ENCODE assay signal across 18 mouse cellular contexts in the genomic region with DNA sequence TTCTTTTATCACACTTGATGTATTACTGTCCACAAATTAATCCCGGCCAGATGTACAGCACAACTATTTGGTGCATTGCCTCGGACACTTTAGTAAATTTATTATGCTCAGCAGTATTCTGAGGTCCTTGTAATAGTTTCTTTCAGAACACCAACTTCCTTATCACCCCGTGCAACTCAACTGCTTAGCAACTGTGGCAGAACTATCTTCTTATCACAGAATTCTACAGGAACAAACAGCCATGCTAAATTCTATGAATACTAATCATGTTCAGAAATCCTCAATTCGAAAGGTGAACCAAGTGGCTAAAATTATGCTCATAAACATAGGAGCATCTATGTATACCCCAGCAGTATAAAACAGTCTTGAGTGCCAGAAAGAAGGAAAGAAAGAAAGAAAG. TPM values are rescaled to one million over a fixed set of nuclear protein-coding genes. Genes with fewer than 3 reads are reported as not detected.
A peak's percentile ranks its signal among the peaks of the same experiment; 100 is the strongest.
DNase-seq lines count a peak whose midpoint lies in the region; ATAC-seq and TF ChIP-seq lines count a peak whose summit lies in the region.
"Had no signal": no experiment of that assay in that cellular context is flagged by ENCODE, and none has a peak within 500 bp of the region (broad histone marks: within the 10 kb centered on the region; RNA-seq: fewer than 3 reads in every experiment).

No protein-coding gene starts in this region.

- H3K36me3 ChIP-seq in hindbrain, embryonic 14.5 days (replicated peaks; ENCODE audit: control insufficient read depth, insufficient read depth), result no peaks in the 10 kb centered on the region
- H3K36me3 ChIP-seq in hindbrain, embryonic 12.5 days, result no peaks in the 10 kb centered on the region
- H3K36me3 ChIP-seq in G1E (replicated peaks), result no peaks in the 10 kb centered on the region
- no peaks in the 10 kb centered on the region for H3K36me3 ChIP-seq in liver, embryonic 14.5 days (replicated peaks; ENCODE audit: control insufficient read depth, insufficient read depth, low read depth)
- no peaks in the 10 kb centered on the region for H3K36me3 ChIP-seq in lung, postnatal 0 days (ENCODE audit: insufficient read depth, low read length)
- H3K36me3 ChIP-seq: limb, embryonic 10.5 days; lung, embryonic 15.5 days; midbrain, embryonic 12.5 days had no signal

- no peak overlapping the region for H3K27ac ChIP-seq in hindbrain, embryonic 14.5 days
- H3K27ac ChIP-seq in hindbrain, embryonic 12.5 days, result no peak overlapping the region
- H3K27ac ChIP-seq in liver, embryonic 14.5 days, result no peak overlapping the region
- H3K27ac ChIP-seq in lung, postnatal 0 days (ENCODE audit: low read length), result no peak overlapping the region
- H3K27ac ChIP-seq: heart, adult 2 months; limb, embryonic 10.5 days; lung, embryonic 15.5 days; midbrain, embryonic 12.5 days had no signal

- H3K4me2 ChIP-seq in hindbrain, embryonic 14.5 days (replicated peaks), result peak overlapping the region; percentile 55
- H3K4me2 ChIP-seq in hindbrain, embryonic 12.5 days (replicated peaks), result no peak overlapping the region
- H3K4me2 ChIP-seq in liver, embryonic 14.5 days (ENCODE audit: low read depth), result peak overlapping the region; percentile 91
- H3K4me2 ChIP-seq in lung, postnatal 0 days (replicated peaks; ENCODE audit: low read depth, low read length), result no peak overlapping the region
- H3K4me2 ChIP-seq: midbrain, embryonic 12.5 days had no signal

- ATAC-seq in hindbrain, embryonic 14.5 days (ENCODE audit: low FRiP score), result no peak
- no peak for ATAC-seq in hindbrain, embryonic 12.5 days (ENCODE audit: low FRiP score)
- peak; percentile 62 for ATAC-seq in G1E (ENCODE audit: extremely low read depth, insufficient number of reproducible peaks, low FRiP score, poor library complexity, severe bottlenecking)
- peak; percentile 44; the same call in 1 of the 2 replicates for ATAC-seq in liver, embryonic 14.5 days (ENCODE audit: insufficient read depth)
- ATAC-seq in granulocyte monocyte progenitor cell, adult 5-6 weeks (replicated peaks; ENCODE audit: poor library complexity, severe bottlenecking), result no peak
- no peak for ATAC-seq in lung, postnatal 0 days
- ATAC-seq: CD4-positive, CD25-positive, alpha-beta regulatory T cell, adult 4 months; intestine, embryonic 16.5 days had no signal

- WGBS in hindbrain, embryonic 14.5 days, result 77% methylated on average over 4 of the region's 4 CpGs
- 90% methylated on average over 4 of the region's 4 CpGs for whole genome bisulfite sequencing in hindbrain, embryonic 12.5 days
- 27% methylated on average over 4 of the region's 4 CpGs for WGBS in liver, embryonic 14.5 days (ENCODE audit: insufficient replicate concordance)
- WGBS in lung, postnatal 0 days, result 59% methylated on average over 4 of the region's 4 CpGs

- peak; percentile 59 for TF ChIP-seq EP300 in liver, embryonic 14.5 days (IDR thresholded peaks at IDR 0.05; ENCODE audit: low read depth)
- TF ChIP-seq EP300 in lung, postnatal 0 days (IDR thresholded peaks at IDR 0.05), result no peak

- no peak overlapping the region for H3K9ac ChIP-seq in hindbrain, embryonic 14.5 days
- H3K9ac ChIP-seq in hindbrain, embryonic 12.5 days, result no peak overlapping the region
- H3K9ac ChIP-seq in liver, embryonic 14.5 days (replicated peaks), result no peak overlapping the region; the same call in 1 of the 2 replicates
- H3K9ac ChIP-seq in lung, postnatal 0 days (replicated peaks; ENCODE audit: low read depth), result no peak overlapping the region
- H3K9ac ChIP-seq: lung, embryonic 15.5 days; midbrain, embryonic 12.5 days had no signal

- H3K4me3 ChIP-seq in hindbrain, embryonic 14.5 days (replicated peaks; ENCODE audit: low read length), result peak overlapping the region; percentile 69
- H3K4me3 ChIP-seq in hindbrain, embryonic 12.5 days, result no peak overlapping the region
- H3K4me3 ChIP-seq in G1E (ENCODE audit: low read depth, low read length), result no peak overlapping the region; the same call in 1 of the 2 replicates
- no peak overlapping the region for H3K4me3 ChIP-seq in liver, embryonic 14.5 days (ENCODE audit: insufficient read depth in 1 of 2, low read depth in 2 of 2, low read length in 2 of 2)
- no peak overlapping the region for H3K4me3 ChIP-seq in lung, postnatal 0 days (ENCODE audit: low read depth, low read length)
- H3K4me3 ChIP-seq: heart, adult 2 months; limb, embryonic 10.5 days; lung, embryonic 15.5 days had no signal

- 0 out of 2 replicates have a peak, but pooled peaks cover 3% of the 10 kb centered on the region for H3K4me1 ChIP-seq in hindbrain, embryonic 14.5 days (replicated peaks; ENCODE audit: control insufficient read depth, insufficient read depth, low read length)
- no peaks in the 10 kb centered on the region for H3K4me1 ChIP-seq in hindbrain, embryonic 12.5 days
- H3K4me1 ChIP-seq in G1E (ENCODE audit: insufficient read depth, low read depth, low read length), result peaks cover 25% of the 10 kb centered on the region
- peaks cover 0 to 12% of the 10 kb centered on the region in 2 experiments; a peak in 3 of 4 replicates for H3K4me1 ChIP-seq in liver, embryonic 14.5 days (replicated peaks; ENCODE audit: control insufficient read depth in 2 of 2, insufficient read depth in 2 of 2, low read length in 1 of 2)
- H3K4me1 ChIP-seq in lung, postnatal 0 days (ENCODE audit: insufficient read depth, low read depth, low read length), result no peaks in the 10 kb centered on the region
- H3K4me1 ChIP-seq: limb, embryonic 10.5 days; lung, embryonic 15.5 days; midbrain, embryonic 12.5 days had no signal

- DNase-seq in hindbrain, embryonic 14.5 days (ENCODE audit: low spot score), result no peak
- DNase-seq in G1E (ENCODE audit: low spot score) (no peak), MEL-GATA-1-ER (ENCODE audit: extremely low read depth, low read depth) (peak; percentile 63)
- DNase-seq in liver, embryonic 14.5 days (ENCODE audit: low read depth in 3 of 3, low spot score in 3 of 3), result no peak
- no peak for DNase-seq in lung, postnatal 0 days (ENCODE audit: low spot score)
- no peak for DNase-seq in lung, postnatal 4 days
- DNase-seq: cerebellum, adult 9-10 months; heart, adult 2 months; heart, postnatal 10 days; kidney, postnatal 25 days; thymus, postnatal 4 days had no signal

- no peaks in the 10 kb centered on the region for H3K9me3 ChIP-seq in hindbrain, embryonic 14.5 days (ENCODE audit: control insufficient read depth, low read length)
- no peaks in the 10 kb centered on the region for H3K9me3 ChIP-seq in hindbrain, embryonic 12.5 days (replicated peaks)
- no peaks in the 10 kb centered on the region for H3K9me3 ChIP-seq in G1E (replicated peaks)
- H3K9me3 ChIP-seq in liver, embryonic 14.5 days (ENCODE audit: control insufficient read depth, low read length), result no peaks in the 10 kb centered on the region
- H3K9me3 ChIP-seq in lung, postnatal 0 days (ENCODE audit: low read length), result no peaks in the 10 kb centered on the region
- H3K9me3 ChIP-seq: limb, embryonic 10.5 days; lung, embryonic 15.5 days; midbrain, embryonic 12.5 days had no signal

- TF ChIP-seq CTCF in G1E (IDR thresholded peaks at IDR 0.05; ENCODE audit: low read depth, low read length), result no peak
- TF ChIP-seq CTCF in liver, embryonic 14.5 days (IDR thresholded peaks at IDR 0.05; ENCODE audit: low read depth), result no peak
- TF ChIP-seq CTCF in lung, postnatal 0 days (IDR thresholded peaks at IDR 0.05), result no peak

- peaks cover 15% of the 10 kb centered on the region for H3K27me3 ChIP-seq in hindbrain, embryonic 14.5 days (ENCODE audit: control insufficient read depth, insufficient read depth, low read length)
- H3K27me3 ChIP-seq in hindbrain, embryonic 12.5 days, result peaks cover 27% of the 10 kb centered on the region
- H3K27me3 ChIP-seq in G1E (ENCODE audit: insufficient read depth, low read length), result no peaks in the 10 kb centered on the region
- no peaks in the 10 kb centered on the region for H3K27me3 ChIP-seq in liver, embryonic 14.5 days (ENCODE audit: control insufficient read depth, insufficient read depth, low read length)
- no peaks in the 10 kb centered on the region for H3K27me3 ChIP-seq in lung, postnatal 0 days (replicated peaks; ENCODE audit: insufficient read depth, low read length)

RNA-seq across cellular contexts. Expression of gene Reps2, which starts 1.7 kb away (rescaled TPM):
- 3.7 and 3.8 TPM in 2 replicates for polyA plus RNA-seq in hindbrain, embryonic 14.5 days (2014; fragmentation: Nextera tagmentation; extraction: Ambion mirVana)
- polyA plus RNA-seq in hindbrain, embryonic 12.5 days (2016; fragmentation: Nextera tagmentation; extraction: Ambion mirVana), result 1.9 and 2.4 TPM in 2 replicates
- total RNA-seq in G1E (2014; fragmentation: Nextera tagmentation), result 18.3 and 19.5 TPM in 2 replicates
- 11.3 and 11.8 TPM in 2 replicates for total RNA-seq in G1E (2017)
- 0.40 TPM in 2 replicates for polyA plus RNA-seq in G1E (2012)
- polyA plus RNA-seq in liver, embryonic 14.5 days (2012; rRNA removed), result 0.51 and 0.63 TPM in 2 replicates
- 0.52 and 0.95 TPM in 2 replicates for polyA plus RNA-seq in liver, embryonic 14.5 days (2014; fragmentation: Nextera tagmentation; extraction: Ambion mirVana)
- total RNA-seq in granulocyte monocyte progenitor cell, adult 5-6 weeks (2014; fragmentation: Nextera tagmentation), result not detected in 2 replicates
- total RNA-seq in granulocyte monocyte progenitor cell, adult 5-6 weeks (2017), result 0.09 and 0.15 TPM in 2 replicates
- 1.6 and 2.2 TPM in 2 replicates for polyA plus RNA-seq in lung, postnatal 0 days (2015; fragmentation: Nextera tagmentation; extraction: Ambion mirVana)
- polyA plus RNA-seq: CD4-positive, CD25-positive, alpha-beta regulatory T cell, adult 4 months had no signal

Comparison
In these comparisons a context has a peak if more than half of its experiments do, and no peak if none do; other contexts are left out.
1. H3K4me2 ChIP-seq: peak in hindbrain, embryonic 14.5 days (single experiment) and liver, embryonic 14.5 days (single experiment); none in hindbrain, embryonic 12.5 days (single experiment) and lung, postnatal 0 days (single experiment).
2. ATAC-seq: peak in G1E (single experiment) and liver, embryonic 14.5 days (single experiment); none in hindbrain, embryonic 14.5 days (single experiment), hindbrain, embryonic 12.5 days (single experiment), granulocyte monocyte progenitor cell, adult 5-6 weeks (single experiment) and lung, postnatal 0 days (single experiment).